Mouse (Mus musculus) CH12F3 (cell line): ENCODE data around the gene Elf2.
"Not testable (repeated sequence)": the region's sequence is repeated elsewhere in the genome, so short reads cannot be mapped to it uniquely, and the experiment has no call there.

Experiments
- in situ Hi-C: fragments of 300-500 bp; cut with MboI; formaldehyde crosslinking; loops from 2 replicates; pipeline ENCODE4 v1.14.3; 2020; ENCODE audit warnings: low sequenced_read_pairs

Gene Elf2

DNA sequence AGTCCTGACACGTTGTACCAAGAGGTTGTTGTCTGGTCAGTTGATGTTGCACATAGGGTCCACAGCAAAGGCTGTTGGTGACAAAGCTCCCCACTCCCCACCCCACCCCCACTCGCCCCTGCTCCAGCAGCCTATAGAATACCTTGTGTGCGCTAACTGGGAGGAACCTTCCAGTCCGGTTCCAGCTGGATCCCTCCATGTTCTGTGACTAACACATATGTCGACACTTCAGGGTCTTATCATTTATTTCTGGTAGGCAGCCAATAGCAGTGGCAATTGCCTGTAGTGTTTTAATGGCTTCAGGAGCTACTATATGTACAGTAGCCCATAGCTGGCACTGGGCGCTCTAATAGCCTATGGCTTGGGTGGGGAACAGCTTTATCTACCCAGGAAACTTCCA, 118.2 kb downstream of the Elf2 start:
- in situ Hi-C loops: no loop called here

DNA sequence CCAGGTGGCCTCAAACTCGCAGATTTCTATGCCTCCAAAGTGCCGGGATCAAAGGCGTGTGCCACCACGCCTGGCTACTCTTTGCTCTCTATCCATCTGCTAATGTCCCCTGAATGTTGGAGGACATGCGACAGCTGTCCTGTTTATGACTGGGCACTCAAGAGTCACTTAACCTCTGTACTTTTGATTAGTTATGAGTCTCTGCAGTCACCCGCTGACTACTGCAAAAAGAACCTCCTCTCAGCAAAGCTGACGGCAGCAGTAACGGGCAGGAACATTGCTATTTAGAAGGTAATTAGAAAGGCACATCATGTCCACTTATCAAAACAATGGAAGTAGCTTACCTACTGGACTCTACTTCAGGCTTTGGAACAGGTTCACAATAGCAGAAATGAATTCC, 118.6 kb downstream of the Elf2 start:
- in situ Hi-C loops: no loop called here

DNA sequence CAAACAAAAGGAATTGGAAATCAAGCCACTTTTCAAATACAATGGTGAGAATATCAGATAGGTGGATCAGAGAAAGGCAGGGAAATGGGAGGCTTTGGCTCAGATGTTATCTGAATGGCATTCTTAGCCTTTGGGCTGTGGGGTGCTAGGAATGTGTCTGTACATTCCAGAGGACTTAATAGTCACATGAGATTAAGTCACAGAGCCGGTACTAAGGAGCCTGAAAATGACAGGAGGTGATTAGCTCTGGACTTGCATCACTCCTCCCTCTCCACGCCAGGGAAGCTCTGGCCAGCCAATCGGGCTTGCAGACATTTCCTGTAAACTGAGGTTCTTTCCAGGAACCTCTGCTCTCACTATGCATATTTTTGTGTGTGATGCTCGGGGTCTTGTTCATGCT, 119.6 kb downstream of the Elf2 start:
- in situ Hi-C loops: no loop called here

DNA sequence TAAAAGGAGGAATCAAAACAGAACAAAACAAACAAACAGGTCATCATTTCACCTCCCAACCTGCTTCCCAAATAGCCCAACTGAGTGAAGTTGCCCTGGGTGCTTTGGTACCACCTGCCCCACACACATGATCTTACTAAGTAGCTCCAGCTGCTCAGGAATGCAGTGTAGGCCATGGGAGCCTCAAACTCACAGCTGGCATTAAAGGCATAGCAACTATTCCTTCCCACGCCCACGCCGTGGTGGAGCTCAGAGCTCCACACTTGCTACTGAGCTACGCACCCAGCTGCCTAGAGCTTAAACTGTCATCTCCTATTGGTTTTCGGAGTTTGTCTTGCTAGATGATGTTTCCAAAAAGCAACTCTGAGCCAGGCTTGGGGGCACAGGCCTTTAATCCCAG, 121.2 kb downstream of the Elf2 start:
- in situ Hi-C loops: no loop called here

DNA sequence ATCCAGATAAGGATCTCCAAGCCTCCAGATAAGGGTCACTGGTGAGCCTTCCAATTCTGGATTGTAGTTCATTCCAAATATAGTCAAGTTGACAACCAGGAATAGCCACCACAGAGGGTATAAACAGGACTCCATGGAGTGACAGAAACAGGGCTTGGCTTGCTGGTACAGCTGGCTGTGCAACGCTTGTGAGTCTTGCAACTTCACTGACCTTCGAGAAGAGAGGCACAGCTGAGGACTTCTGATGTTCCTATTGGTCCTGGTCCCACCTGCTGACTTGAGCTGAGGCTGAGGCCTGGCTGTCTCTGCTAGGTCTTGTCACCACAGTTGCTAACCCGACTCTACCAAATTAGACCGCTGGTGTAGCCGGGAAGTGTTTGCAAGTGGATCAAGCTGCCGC, 122.1 kb downstream of the Elf2 start:
- in situ Hi-C loops: not testable (repeated sequence)

DNA sequence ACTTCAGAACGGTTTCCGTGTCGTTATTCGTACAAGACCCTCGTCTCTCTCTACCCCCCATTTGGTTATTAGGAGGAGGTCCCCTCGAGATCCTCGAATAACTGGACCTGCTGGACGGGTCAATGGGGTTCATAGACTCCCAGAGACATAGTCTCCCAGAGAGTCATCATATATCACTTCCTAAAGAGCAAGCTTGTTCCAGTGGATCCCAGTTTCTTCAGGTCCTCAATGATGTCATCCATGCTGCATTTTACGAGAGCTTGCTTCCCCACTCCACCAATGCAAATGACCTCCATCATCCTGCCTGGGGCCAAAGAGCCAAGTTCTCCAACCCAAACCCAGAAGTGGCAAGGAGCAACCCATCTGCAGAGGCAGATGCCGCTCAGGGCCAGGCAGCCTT, 124.1 kb downstream of the Elf2 start:
- in situ Hi-C loops: not testable (repeated sequence)

DNA sequence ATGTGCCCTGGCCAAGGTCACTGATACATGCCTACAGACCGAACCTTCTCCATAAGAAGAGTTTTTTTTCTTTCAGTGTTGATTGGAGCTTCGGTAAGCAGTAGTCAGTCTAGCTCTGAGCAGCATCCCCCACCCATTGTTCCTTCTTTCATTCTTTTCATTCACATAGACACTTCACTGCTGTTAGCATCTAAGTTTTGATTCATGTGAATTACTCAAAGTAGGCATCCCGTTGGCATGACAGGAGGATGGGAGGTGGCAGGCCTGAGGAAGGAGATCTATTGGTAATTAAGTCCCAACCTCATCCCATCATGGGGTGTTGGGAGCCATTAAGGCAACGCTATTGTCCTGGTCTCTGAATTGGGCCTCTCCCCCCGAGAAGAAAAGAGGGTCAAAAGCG, 124.8 kb downstream of the Elf2 start:
- in situ Hi-C loops: no loop called here

DNA sequence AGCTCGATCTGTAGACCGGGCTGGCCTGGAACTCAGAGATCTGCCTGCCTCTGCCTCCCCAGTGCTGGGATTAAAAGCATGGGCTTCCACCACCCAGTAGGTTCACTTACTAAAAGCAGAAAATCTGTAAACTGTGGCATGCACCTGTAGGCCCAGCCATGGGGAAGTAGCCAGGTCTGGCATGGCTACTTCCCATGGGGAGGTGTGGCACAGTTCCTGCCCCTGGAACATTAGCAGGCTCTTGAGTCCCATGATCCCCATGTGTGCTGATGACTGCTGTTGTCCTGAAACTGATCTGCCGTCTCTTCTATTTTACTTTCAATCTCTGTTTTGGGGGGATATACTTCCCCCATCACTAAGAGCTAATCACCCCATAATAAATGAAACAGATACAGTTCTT, 127.4 kb downstream of the Elf2 start:
- in situ Hi-C loops: no loop called here

DNA sequence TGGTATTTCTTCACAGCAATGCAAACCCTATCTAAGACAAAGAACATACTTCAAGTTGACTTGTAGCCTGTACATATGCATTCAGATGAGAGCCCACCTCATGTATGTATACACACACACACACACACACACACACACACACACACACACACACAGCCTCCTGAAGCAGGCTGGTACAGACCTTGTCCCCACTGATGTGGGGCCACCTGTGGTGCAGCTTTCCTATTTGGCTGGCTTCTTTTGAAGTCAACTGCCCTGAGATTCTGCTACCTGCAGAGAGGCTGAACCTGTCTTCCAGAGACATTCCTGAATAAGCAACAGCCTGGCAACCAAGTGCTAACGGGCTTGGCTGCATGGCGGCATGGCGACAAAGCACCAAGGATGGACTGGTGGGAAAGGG, 130.0 kb downstream of the Elf2 start:
- in situ Hi-C loops: no loop called here

DNA sequence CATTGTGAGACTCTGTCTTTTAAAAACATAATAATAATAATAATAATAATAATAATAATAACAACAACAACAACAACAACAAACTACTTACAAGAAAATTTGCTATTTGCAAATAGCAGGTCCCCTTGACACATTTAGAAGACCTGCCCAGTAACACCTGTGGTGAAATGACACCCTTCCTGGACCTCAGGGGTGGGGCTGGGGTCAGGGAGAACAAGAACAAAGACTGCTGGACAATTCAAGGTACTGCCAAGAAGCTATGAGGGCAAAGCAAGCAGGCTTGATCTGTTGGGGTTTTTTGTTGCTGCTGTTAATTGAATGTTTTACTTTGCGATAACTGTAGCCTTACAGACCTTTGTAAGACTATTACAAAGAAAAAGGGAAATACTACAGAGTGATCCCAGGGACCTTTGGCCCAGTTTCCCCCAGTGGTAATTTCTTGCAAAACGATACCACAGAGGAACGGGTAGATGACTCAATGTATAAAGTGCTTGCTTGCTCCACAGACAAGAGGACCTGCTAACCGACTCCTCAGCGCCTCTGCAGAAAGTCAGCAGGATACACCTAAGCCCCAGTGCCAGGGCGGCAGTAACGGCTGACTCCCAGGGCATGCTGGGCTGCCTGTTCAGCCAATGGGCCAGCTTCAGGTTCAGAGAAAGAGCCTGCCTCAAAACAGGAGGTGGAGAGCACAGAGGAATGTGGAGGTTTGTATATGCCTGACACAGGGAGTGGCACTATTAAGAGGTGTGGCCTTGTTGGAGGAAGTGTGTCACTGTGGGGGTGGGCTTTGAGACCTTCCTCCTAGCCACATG, 130.8 kb downstream of the Elf2 start:
- in situ Hi-C loops: no loop called here

DNA sequence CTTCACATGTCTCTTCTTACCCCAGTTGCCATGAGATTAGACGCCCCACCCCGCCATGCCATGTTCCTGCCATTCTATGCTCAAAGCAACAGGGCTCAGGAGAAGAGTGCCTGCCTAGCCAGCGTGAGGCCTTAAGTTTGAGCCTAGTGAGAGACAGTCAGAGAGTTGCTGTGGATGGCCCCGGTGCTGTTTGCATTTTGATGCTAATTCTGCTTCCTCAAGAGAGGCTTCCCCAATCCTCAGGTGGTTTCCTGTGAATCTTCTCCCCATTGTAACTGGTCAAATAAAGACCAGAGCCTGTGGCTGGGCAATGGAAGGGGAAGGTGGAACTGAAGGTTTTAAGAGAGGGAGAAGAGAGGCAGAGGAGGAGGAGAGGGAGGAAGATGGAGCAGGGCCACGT, 131.8 kb downstream of the Elf2 start:
- in situ Hi-C loops: no loop called here

DNA sequence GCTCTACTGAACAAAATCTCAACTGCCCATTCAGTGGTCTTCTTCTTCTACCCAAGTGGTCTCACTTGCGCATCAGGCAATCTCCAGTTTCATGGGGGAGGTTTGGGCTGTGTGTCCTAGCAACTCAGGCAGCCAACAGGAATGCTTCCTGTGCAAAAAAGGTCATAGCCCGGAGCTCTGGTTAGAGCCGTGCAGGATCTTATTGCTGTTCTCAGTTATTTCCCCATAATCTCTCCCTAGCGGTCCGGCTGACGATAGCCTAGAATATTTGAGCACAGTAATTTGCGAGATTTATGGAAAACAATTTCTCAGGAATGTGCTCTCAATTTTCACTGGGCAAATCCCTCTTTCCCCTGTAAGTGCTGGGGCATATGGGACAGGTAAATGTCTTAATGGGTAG, 133.9 kb downstream of the Elf2 start:
- in situ Hi-C loops: no loop called here

DNA sequence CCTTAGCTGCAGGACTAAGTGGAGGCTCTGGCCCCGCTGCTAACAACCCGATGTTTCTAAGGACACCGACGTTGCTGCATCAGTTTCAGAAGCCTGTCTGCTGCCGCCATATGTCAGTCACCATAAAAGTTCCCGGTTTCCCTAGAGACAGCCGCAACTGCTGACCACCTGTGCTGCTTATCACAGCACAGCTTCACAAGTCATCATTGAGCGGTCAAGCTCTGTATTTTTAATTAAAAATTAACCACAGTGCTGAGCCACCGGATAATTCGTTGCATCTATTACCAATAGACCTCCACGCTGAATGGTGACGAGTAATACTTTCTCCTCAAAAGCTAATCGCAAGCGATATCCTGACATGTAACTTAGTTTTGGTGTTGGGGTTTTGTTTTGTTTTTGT, 135.6 kb downstream of the Elf2 start:
- in situ Hi-C loops: no loop called here

DNA sequence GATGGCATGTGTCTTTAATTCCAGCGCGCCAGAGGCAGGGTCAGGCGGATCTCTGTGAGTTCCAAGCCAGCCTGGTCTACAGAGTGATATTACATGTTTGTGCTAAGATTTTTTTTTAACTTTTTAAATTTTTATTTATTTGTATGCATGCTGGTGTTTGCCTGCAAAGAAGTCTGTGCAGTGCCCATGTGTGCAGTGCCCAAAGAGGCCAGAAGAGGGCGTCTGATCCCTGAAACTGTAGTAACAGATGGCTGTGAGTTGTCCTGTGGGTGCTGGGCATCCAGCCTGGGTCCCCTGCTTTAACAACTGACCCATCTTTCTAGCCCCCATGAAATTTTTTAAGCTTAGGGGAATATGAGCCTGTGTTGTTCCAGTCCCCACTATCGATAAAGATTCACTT, 136.0 kb downstream of the Elf2 start:
- in situ Hi-C loops: no loop called here

DNA sequence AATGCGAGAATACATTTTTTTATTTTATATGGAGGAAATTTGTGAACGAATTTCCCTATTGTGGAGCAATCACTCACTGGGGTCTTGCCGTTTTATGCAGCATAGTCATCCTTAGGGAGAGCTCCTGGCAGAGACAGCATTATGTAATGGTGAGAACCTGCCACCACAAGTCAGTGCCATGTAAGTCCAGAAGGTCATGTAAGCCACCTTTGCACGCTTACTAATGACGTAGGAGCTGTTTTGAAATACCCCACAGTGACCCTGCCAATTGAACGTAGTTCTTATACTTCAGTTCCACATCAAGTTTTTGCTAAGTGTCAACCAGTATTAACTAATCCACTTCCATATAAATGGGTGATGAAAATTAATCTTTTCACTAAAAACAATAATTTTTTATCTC, 136.6 kb downstream of the Elf2 start:
- in situ Hi-C loops: no loop called here
